Mouse (Mus musculus) c-Kit-positive CD71-negative TER-119-negative erythroid progenitor cells, embryonic 14.5 days (primary cell): ENCODE measurements around the gene Tnfrsf13c.

Source experiments
- DNase-seq: peaks from one replicate; pipeline ENCODE4 v3.0.0-alpha.2; 2013; ENCODE audit warnings: low read depth

The Tnfrsf13c gene

DNA sequence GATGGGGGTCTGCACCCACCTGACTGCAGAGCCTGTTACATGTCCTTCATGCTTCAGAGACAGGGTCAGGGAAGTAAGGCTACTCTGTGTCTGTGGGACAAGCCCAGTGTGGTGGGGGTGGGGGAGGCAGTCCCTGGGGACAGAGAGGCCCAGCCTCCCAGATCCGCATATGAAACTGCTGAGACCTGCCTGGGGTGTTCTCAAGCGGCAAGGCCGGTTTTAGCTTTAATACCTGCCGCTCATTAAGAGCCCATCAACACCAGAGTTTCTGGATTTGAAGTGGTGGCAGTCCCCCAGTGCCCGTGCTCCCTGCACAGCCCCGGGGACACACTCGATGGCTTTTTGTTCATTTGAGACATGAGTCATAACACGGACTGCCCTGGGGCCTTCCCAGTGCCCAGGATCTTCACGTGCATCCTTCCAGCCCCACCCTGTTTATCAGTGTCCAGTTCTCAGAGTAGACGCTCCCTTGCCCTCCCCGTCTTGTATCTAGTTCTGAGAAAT, 5.4 kb upstream of the Tnfrsf13c start:
- no peak for DNase-seq

DNA sequence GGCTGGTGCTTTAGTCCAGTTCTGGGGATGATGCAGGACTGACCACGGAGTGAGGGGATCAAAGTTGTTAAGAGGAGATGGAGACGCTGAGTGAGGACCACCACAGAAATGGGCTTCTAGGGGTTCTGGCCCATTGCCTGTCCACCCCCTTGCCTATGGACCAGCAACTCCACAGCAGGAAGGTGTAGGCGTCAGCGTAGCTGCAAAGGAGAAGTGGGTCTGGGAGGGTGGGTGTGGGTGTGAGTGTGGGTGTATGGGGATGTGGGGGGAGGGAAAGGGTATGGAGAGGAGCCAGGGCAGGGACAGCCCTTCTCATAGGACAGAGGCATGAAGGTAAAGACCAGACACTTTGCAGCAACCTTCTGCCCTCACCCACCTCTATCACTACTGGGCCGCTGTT, 1.6 kb upstream of the Tnfrsf13c start:
- no peak for DNase-seq

DNA sequence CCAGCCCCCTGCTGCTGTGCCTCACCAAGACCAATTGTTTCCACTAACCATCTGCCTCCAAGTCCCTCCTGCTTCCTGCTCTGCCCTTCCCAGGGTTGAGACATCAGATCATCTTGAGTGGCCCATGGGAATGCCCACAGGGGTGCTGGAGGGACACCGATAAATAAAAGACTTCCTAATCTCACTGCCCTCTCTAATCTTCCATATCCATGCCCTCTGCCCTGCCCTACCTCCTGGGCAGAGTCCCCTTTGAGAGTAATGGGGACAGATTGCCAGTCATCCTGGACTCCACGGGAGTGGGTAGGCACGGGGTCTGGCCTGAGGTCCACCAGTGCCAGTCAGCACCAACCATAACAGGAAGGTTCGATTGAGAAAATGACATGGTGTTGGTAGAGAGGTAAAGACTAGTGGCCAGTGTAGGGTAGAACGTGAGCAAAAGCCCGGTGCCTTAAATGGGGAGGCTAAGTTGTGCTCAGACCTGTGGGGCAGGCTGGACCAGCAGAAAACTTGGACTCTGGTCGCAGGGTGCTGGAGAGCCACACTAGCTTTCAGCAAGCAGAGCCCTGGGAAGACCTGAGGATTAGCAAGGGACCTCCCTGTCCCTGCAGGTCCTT, 540 bp upstream of the Tnfrsf13c start:
- DNase-seq: no peak

DNA sequence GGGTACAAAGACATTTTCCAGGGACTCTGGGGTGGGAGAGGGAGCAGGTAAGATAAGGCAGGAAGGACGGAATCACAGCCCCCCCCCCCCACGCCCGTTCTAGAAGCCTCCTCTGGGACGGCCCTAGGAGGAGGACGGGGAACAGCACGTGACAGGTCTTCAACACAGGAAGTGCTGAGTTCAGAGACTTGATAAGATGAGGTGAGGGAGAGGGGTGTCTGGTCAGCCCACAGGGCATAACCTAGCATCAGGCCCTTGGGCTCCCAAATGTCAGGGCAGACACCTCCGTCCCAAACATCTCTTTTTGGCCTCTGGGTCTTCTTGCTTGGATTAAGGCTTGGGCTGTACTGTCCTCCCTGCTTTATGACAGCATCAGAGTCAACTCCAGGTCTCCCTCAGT, 918 bp downstream of the Tnfrsf13c start:
- no peak for DNase-seq

DNA sequence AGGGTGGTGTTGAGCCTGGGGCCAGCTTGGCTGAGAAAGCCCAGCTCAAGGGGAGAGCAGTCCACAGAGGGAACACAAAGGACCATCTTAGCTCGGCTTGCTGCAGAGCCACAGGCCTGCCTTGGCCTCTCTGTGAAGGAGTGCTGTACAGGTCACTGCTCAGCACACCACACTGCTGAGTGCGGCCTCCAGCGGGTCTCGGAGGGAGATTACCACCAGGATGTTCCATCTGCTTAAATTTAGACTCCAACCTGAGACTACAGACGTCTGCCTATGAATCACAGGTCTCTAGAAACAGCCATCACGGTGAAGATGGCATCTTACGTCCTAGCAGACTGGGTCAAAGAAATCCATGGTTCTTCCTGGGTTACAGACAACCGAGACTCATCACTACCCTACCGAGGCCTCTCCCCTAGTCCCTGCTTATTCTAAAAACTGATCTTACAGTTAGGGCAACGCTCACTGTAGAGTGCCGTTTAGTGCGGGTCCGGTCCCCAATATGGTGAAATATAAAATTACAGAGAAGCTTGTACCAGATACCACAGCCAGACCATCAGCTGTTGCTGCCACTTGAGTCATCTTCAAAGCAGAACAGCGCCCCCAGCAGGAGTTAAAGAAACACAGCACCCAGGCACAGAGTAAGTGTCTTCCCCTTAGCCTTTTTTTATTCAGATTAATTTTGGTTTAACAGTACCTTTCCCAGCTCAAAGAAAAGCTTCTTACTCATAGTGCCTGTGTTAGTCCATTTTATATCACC, 2.9 kb downstream of the Tnfrsf13c start:
- no peak for DNase-seq

DNA sequence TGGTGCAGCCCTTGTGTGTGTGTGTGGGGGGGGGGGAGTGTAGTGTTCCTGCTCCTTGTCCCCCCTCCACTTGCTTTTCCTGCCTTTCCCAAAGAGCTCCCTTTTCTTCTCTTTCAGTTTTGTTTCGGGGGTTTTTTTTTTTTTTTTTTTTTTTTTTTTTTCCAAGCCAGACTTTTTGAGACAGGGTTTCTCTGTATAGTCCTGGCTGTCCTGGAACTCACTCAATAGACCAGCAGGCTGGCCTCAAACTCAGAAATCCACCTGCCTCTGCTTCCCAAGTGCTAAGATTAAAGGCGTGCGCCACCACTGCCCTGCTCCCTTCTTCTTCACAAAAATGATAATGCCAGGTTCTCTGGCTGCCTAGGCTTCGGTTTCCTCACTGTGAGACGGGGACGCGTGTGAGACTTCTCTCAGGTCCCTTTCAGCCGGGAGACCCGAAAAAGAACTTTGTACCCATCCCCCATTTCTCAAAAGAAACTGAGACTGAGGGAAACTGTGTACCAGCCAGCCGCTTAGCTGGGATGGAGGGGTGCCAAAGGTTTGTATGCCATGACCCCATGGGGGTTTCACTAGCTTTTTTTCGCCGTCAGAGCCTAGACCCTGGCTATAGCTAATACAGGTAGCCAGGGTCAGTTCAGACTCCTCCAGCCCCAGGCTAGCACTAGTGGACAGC, 4.0 kb downstream of the Tnfrsf13c start:
- no peak for DNase-seq

DNA sequence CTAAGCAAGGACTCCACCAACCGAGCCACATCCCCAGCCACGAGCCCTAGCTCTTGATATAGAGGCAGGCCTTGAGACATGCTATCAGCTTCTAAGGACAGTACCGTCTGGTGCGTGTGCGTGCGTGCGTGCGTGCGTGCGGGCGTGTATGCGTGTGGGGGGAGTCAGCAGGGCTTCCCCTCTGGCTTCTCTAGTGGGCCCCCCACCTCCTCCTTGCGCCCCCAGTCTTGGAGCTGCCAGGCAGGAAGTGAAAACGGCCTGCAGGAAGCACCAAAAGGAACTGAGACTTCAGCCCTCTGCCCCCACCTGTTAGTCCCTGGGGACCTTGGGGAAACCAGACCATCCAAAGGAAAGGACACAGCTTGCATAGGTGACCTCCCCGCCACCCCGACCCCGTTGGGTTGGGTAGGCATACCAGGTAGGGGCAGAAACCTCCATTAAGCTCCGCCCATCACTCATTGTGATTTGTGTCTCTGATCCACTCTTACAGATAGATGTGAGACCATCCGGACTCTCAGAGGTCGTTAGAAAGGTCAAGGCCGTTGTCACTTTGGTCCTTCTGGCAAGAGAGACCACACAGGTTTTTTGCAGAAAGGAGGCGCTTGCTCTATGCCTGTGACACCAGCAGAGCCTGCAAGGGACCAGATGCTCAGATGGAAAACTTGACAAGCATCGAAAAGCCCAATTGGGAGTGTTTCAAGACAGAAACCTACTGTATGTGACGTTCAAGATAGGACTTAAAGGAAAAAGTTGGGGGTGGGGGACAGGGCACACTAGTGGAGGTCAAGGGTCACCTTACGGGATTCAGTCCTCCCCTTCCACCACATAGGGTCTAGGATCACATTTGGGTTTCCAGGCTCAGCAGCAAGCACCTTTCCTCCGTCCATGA, 5.1 kb downstream of the Tnfrsf13c start:
- DNase-seq: no peak

DNA sequence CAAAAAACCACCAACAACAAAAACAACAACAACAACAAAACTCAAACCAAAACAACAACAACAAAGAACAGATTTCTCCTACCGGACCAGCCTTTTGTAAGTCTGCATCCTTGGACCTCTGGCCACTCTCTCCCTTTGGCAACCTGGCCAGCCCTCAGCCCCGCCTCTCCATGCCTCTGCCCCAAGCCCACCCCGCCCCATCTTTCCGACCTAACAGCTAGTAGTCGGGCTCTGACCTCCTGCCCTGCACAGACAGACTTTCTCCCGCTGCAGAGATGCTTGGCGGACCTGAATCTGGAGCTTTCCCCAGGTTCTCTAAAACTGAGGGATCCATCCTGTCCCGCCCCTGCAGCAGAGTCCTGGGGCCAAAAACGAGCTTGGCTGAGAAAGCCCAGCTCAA, 6.2 kb downstream of the Tnfrsf13c start:
- DNase-seq: no peak

DNA sequence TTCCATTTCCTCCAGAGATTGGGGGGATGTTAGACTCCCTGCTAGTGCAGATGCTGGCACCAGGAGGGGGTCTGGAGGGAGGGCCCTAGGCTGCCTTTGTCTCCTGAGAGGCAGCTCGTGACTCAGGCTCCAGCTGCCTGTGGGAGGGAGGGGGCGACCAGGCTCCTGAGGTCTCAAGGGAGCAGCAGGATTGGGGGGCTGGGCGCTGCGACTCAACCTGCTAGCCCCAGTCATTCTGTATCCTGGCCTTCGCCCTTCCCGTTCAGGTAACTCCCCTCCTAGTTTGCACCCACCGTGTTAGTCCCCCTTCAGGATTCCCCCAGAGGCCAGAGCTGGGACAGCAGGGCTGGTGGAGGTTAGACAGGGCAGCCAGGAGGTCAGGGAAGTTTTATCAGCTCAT, 7.1 kb downstream of the Tnfrsf13c start:
- DNase-seq: no peak

DNA sequence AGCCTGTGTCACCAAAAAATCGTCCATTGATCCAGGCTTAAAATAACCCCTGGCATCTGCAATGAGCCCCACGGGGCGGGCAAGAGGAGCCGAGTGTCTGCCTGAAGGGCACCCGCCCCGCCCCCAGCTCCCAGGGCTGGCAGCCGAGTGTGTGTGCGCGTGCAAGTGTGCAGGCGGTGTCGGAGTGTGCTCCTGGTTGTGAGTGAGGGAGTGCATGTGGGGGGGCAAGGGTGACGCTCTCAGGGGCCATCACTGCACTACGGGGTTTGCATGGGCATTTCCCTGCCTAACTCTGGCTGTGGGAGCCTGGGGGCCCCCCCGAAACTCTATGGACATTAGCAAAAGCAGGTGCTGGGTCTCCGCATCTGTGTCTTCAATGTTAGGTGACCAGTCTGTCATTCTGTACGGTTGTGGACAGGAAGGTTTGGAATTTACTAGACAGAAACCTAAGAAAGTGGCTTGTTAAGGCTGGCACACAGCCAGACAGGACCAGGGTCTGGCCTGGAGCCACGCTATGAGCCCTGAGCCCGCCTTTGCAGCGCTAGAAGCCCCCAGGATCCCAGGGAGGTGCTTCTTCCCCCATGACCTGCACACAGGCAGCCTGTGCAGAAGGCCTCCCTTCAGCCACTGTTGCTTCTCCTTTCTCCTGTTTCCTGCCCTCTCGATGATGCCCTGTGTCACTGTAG, 7.9 kb downstream of the Tnfrsf13c start:
- DNase-seq: no peak

DNA sequence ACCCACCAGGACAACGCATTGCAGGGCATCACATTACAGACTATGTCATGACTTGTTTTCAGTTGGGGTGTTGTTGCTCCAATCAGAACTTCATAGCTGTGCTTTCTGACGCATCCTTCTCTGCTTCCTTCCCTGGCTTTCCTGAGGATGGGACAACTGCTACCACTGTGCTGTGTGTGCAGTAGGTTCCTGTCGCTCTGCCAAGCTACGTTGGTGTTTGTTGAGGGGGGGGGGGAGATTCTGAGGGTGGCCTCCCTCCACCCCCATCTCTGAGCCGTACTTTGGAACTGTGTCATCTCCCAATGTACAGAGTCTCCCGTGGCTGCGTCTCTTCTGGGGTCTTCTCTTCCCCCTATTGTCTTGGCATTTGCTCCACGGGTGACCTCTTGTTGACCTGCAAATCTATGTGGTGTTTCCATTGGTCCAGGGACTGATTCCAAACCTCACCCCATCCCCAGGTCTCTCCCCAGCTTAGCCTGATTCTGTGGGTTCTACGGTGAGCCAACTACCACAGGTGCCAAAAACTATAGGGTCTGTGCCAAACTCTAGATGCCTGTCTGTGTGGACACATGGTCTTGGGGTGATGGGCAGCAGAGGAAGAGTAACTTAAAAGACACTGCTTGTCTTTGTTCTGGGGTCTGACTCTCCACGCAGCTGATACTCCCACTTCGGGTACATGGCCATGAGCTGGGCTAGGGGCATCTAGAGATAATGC, 8.7 kb downstream of the Tnfrsf13c start:
- DNase-seq: no peak

DNA sequence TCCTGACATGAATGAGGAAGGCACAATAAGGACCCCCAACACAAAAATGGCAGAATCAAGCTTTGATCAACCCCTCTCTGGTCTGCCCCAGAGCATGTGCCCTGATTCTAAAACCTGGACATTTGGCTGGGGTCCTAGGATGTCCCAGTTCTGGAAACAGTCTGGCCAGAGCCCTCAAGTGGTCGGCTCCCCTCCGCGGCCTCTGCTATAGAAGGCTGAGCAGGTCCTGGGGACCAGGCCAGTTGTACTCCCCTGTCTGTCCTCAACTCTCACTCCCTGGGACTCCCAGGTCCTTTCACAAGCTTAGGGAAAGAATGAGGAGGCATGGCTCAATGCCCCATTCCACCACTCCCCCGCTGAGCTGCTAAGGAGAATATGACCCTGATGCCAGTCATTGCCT, 10.9 kb downstream of the Tnfrsf13c start:
- no peak for DNase-seq

DNA sequence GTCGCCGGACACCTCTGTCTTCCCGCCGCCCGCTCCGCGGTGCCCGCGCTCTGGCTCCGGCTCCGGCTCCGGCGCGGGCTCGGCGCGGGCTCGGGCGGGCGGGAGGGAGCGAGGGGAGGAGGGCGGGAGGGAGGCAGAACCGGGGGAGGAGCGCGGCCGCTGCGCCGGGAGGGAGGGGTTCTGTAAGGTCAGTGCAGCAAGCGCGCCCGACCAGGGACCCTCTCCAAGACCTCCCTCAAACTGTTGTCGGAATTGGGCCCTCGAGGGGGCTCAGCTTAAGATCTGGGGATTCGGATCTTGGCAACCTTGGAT, 11.5 kb downstream of the Tnfrsf13c start, which contains the start of gene Shisa8:
Gene Shisa8 (minus strand): TSS at position 64 of the 312 bp plus-strand sequence.
- DNase-seq: no peak

DNA sequence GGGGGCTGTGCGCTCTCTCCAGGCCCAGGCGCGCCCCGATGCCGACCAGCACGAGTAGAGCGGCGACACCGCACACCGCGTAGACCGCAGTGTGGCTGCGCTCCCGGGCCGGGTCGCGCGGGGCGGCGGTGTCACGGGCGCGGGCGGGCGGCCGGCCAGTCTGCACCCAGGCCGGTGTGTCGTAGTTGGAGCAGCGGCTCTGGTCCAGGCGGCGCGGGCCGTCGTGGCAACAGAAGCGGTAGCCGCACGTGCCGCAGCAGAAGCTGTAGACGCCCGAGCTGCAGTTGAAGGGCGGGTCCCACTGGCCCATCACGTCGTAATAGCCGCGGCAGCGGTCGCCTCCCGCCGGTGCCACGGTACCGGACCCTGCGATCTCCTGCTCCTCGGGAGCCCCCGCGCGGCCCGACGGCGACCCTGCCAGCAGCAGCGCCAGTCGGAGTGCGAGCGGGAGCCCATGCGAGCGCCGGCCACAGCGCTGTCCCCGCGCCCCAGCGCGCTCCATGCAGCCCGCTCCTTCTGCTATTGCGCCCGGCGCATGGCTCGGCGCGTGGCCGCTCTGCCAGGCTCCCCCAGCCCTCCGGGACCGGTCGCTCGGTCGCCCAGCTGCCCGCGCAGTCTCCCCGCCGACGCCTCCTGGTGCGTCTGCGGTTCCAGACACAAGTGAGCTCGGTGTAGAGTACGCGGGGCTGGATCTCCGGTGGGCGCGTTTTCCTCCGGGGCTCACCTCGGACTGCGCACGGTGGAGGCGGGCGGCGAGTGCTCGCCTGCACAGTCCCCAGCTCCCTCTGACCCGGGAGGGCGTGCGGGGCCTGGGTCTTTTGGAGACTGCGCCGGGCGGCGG, 12.0 kb downstream of the Tnfrsf13c start:
- DNase-seq: no peak

DNA sequence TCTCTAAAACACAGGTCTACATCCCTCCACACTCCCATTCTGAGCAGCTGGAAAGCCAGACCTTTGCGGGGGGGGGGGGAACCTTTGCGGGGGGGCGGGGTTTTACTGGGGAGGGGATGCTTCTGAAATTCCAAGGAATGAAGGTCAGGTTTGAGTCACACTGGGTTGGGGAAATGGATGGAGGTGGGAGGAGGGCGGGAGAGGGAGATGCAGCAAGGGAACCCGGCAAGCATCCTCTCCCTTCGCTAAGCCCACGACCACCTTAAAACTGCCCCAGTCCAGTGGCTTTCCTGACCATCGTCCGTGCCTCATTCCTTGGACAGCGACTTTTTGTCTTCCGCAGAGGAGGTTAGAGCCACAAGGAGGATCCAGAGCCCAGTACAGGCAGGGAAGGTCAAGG, 12.9 kb downstream of the Tnfrsf13c start:
- DNase-seq: no peak

DNA sequence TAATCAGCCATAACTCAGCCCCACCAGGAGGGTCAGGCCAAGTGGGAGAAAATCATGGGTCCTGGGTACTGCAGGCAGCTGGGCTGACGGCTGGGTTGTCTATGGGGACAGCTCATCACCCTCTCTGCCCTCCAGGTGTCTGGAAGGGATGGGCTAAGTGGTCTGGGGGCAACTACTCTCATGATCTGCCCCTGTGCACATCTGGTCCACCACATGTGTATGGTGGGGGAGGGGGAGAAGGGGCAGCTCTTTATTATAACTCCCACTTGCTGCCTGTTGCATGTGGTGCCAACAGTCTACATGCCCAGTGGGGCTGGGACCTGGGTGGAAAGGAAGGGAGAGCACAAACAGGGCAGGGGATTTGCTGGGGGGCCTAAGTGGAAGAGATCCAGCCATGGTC, 13.4 kb downstream of the Tnfrsf13c start:
- no peak for DNase-seq

DNA sequence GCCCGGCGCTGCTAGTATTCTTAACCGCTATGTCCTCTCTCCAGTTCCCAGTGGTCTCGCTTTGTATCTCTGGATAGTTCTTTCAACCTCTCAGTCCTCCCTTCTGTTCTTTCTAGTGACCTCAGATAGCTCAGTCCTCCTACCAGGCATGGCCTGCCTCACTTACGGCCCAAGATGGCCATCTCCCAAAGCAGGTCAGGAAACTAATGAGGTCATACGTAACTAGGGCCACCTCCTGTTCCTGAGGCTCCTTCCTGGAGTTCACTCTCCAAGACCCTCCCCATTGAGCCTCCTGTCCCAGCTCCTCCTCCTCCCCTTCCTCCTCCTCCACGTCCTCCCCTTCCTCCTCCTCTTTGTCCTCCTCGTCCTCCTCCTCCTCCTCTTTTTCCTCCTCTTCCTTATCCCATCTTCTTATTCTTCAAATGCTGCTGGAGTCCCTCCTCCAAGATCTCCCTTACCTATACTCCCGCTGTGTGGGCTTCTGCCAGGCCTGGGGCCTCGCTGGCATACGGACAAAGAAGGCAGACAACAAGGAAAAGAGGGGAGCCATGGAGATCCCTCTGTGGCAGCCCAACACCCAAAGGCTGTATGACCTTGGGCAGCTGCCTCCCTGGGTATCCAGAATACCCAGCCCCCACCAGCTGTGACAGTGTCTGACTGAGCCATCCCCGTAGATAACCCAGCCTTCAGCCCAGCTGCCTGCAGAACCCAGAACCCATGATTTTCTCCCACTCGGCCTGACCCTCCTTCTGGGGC, 14.7 kb downstream of the Tnfrsf13c start:
- no peak for DNase-seq

DNA sequence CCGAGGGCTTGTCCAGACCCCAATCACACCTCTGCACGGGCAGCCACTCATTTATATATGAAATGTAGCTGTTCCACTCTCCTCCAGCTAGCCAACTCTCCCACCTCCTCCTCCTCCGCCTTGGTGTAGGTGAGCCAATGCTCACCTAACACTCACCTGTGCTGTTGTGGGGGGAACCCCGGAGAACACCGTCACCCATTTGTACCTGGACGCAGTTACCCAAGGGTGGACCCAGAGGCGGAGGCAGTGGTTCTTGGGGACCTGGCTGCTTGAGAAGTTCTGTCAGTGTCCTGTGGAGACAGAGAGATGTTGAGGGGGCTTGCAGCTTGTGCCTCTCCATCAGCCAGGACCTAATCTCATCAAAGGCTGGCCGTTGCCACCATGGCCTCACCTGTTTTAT, 15.9 kb downstream of the Tnfrsf13c start:
- DNase-seq: no peak

DNA sequence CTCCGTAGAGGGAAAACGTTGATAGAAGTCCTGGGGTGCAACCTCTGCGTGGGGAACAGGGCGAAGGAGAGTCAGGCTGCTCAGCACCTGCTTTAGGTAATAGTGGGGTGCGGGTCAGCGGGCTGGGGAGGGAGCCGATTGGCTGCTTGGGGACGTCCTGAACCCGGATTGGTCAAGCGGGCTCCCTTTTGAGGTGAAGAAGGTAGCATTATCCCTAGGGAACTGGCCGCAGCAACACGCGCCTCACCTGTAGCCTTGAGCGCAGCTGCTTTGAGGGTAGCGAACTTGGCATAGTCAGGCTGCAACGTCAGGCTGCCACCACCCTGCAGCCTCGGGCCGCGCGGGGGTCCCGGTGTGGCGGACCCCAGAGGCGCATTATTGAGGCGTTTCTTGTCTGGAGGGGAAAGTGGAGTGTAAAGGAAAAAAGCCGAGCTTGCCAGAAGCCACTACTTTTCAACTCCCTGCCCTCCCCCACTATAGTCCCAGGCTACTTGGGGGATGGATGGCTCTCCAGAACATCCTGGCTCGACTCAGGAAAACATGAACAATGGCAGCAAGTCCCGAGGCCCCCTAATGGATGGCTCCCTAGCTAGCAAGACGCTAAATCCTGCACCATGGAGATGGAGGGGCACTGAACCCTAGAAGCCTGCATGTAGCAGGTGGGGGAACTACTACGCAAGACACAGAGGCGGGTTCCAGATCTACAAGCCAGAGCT, 16.5 kb downstream of the Tnfrsf13c start:
- DNase-seq: no peak
